Mouse (Mus musculus): ENCODE results near the gene Ceacam1. TPM values are rescaled to one million over a fixed set of nuclear protein-coding genes. Genes with fewer than 3 reads are reported as not detected.

The Ceacam1 gene
- polyA plus RNA-seq, 1 experiment: 3.5 TPM

- no peaks in the 10 kb centered on the region for H3K4me1 ChIP-seq (ENCODE audit: control insufficient read depth, insufficient read depth, low read length)
- WGBS: 95% methylated on average over 2 of the region's 2 CpGs
- no peak overlapping the region for H3K27ac ChIP-seq (ENCODE audit: insufficient read depth, low read length)
- DNase-seq: no peak
- no peaks in the 10 kb centered on the region for H3K27me3 ChIP-seq (ENCODE audit: control insufficient read depth, insufficient read depth, low read length)
- H3K4me3 ChIP-seq (replicated peaks; ENCODE audit: insufficient read depth, low read depth, low read length): no peak overlapping the region
- TF ChIP-seq POLR2A (IDR thresholded peaks at IDR 0.05; ENCODE audit: borderline replicate concordance, insufficient read depth, low read length): no peak
- no peak for TF ChIP-seq CTCF (IDR thresholded peaks at IDR 0.05; ENCODE audit: borderline replicate concordance, insufficient read depth, low read depth, low read length)
These were observed 41.9 kb downstream of the Ceacam1 start for GRCm38 (mm10) chr7:25435546-25435851.

- TF ChIP-seq CTCF (IDR thresholded peaks at IDR 0.05; ENCODE audit: borderline replicate concordance, insufficient read depth, low read depth, low read length) (no peak), POLR2A (IDR thresholded peaks at IDR 0.05; ENCODE audit: borderline replicate concordance, insufficient read depth, low read length) (no peak)
- 81% methylated on average over 10 of the region's 10 CpGs for WGBS
- no peaks in the 10 kb centered on the region for H3K4me1 ChIP-seq (ENCODE audit: control insufficient read depth, insufficient read depth, low read length)
- no peak for DNase-seq
- H3K27ac ChIP-seq (ENCODE audit: insufficient read depth, low read length): no peak overlapping the region
- no peaks in the 10 kb centered on the region for H3K27me3 ChIP-seq (ENCODE audit: control insufficient read depth, insufficient read depth, low read length)
- H3K4me3 ChIP-seq (replicated peaks; ENCODE audit: insufficient read depth, low read depth, low read length): no peak overlapping the region
These were observed 42.5 kb downstream of the Ceacam1 start for GRCm38 (mm10) chr7:25434654-25435545.

- WGBS: 85% methylated on average over 9 of the region's 9 CpGs
- no peak overlapping the region for H3K27ac ChIP-seq (ENCODE audit: insufficient read depth, low read length)
- TF ChIP-seq POLR2A (IDR thresholded peaks at IDR 0.05; ENCODE audit: borderline replicate concordance, insufficient read depth, low read length): no peak
- TF ChIP-seq CTCF (IDR thresholded peaks at IDR 0.05; ENCODE audit: borderline replicate concordance, insufficient read depth, low read depth, low read length): no peak
These were observed 43.4 kb downstream of the Ceacam1 start for GRCm38 (mm10) chr7:25433781-25434560.

GRCm38 (mm10) chr7:25433007-25433541 is 44.3 kb downstream of the Ceacam1 start:
- no peak overlapping the region for H3K4me3 ChIP-seq (replicated peaks; ENCODE audit: insufficient read depth, low read depth, low read length)

More at GRCm38 (mm10) chr7:25433781-25434560, 43.4 kb downstream of the Ceacam1 start:
- no peak overlapping the region for H3K4me3 ChIP-seq (replicated peaks; ENCODE audit: insufficient read depth, low read depth, low read length)
- DNase-seq: no peak
- H3K4me1 ChIP-seq (ENCODE audit: control insufficient read depth, insufficient read depth, low read length): no peaks in the 10 kb centered on the region
- no peaks in the 10 kb centered on the region for H3K27me3 ChIP-seq (ENCODE audit: control insufficient read depth, insufficient read depth, low read length)

GRCm38 (mm10) chr7:25432381-25432780 is 45.0 kb downstream of the Ceacam1 start:
- Histone ChIP-seq H3K4me3 (replicated peaks; ENCODE audit: insufficient read depth, low read depth, low read length) (no peak overlapping the region), H3K27me3 (ENCODE audit: control insufficient read depth, insufficient read depth, low read length) (no peaks in the 10 kb centered on the region), H3K4me1 (ENCODE audit: control insufficient read depth, insufficient read depth, low read length) (no peaks in the 10 kb centered on the region), H3K27ac (ENCODE audit: insufficient read depth, low read length) (no peak overlapping the region)
- no peak for DNase-seq
- WGBS: 91% methylated on average over 6 of the region's 6 CpGs
- TF ChIP-seq CTCF (IDR thresholded peaks at IDR 0.05; ENCODE audit: borderline replicate concordance, insufficient read depth, low read depth, low read length): no peak
- no peak for TF ChIP-seq POLR2A (IDR thresholded peaks at IDR 0.05; ENCODE audit: borderline replicate concordance, insufficient read depth, low read length)

More at GRCm38 (mm10) chr7:25433007-25433541, 44.3 kb downstream of the Ceacam1 start:
- no peak for DNase-seq
- 18% methylated on average over 5 of the region's 5 CpGs for WGBS
- H3K27ac ChIP-seq (ENCODE audit: insufficient read depth, low read length): no peak overlapping the region
- no peaks in the 10 kb centered on the region for H3K27me3 ChIP-seq (ENCODE audit: control insufficient read depth, insufficient read depth, low read length)
- TF ChIP-seq POLR2A (IDR thresholded peaks at IDR 0.05; ENCODE audit: borderline replicate concordance, insufficient read depth, low read length) (no peak), CTCF (IDR thresholded peaks at IDR 0.05; ENCODE audit: borderline replicate concordance, insufficient read depth, low read depth, low read length) (no peak)
- no peaks in the 10 kb centered on the region for H3K4me1 ChIP-seq (ENCODE audit: control insufficient read depth, insufficient read depth, low read length)

- 73% methylated on average over 4 of the region's 4 CpGs for WGBS
- H3K27ac ChIP-seq (ENCODE audit: insufficient read depth, low read length): no peak overlapping the region
- no peaks in the 10 kb centered on the region for H3K27me3 ChIP-seq (ENCODE audit: control insufficient read depth, insufficient read depth, low read length)
- TF ChIP-seq POLR2A (IDR thresholded peaks at IDR 0.05; ENCODE audit: borderline replicate concordance, insufficient read depth, low read length) (no peak), CTCF (IDR thresholded peaks at IDR 0.05; ENCODE audit: borderline replicate concordance, insufficient read depth, low read depth, low read length) (no peak)
- no peak overlapping the region for H3K4me3 ChIP-seq (replicated peaks; ENCODE audit: insufficient read depth, low read depth, low read length)
- no peak for DNase-seq
- no peaks in the 10 kb centered on the region for H3K4me1 ChIP-seq (ENCODE audit: control insufficient read depth, insufficient read depth, low read length)
These were observed 47.3 kb downstream of the Ceacam1 start for GRCm38 (mm10) chr7:25429886-25430784.

- TF ChIP-seq POLR2A (IDR thresholded peaks at IDR 0.05; ENCODE audit: borderline replicate concordance, insufficient read depth, low read length) (no peak), CTCF (IDR thresholded peaks at IDR 0.05; ENCODE audit: borderline replicate concordance, insufficient read depth, low read depth, low read length) (no peak)
These were observed 49.1 kb downstream of the Ceacam1 start for GRCm38 (mm10) chr7:25428321-25428720.

More at GRCm38 (mm10) chr7:25428321-25428720, 49.1 kb downstream of the Ceacam1 start:
- no peaks in the 10 kb centered on the region for H3K4me1 ChIP-seq (ENCODE audit: control insufficient read depth, insufficient read depth, low read length)
- no peak overlapping the region for H3K4me3 ChIP-seq (replicated peaks; ENCODE audit: insufficient read depth, low read depth, low read length)
- H3K27me3 ChIP-seq (ENCODE audit: control insufficient read depth, insufficient read depth, low read length): no peaks in the 10 kb centered on the region
- no peak for DNase-seq
- no peak overlapping the region for H3K27ac ChIP-seq (ENCODE audit: insufficient read depth, low read length)
- 75% methylated on average over 3 of the region's 3 CpGs for WGBS
